Mouse (Mus musculus) CH12.LX (cell line): Measurements from ENCODE around the gene H3f3b. TPM values are rescaled to one million over a fixed set of nuclear protein-coding genes. Genes with fewer than 3 reads are reported as not detected.

Experiments
- DNase-seq: peaks from one replicate; pipeline ENCODE4 v3.0.0-alpha.2; 2013; ENCODE audit errors: extremely low read depth
- H3K27ac ChIP-seq: 2 replicates; pipeline ENCODE4 v1.5.1; 2012; ENCODE audit warnings: low read depth, mild to moderate bottlenecking, control low read depth, moderate library complexity; ENCODE audit not compliant: insufficient read depth
- H3K27me3 ChIP-seq: replicated peaks from 2 replicates; pipeline ENCODE3; 2012; ENCODE audit warnings: inconsistent platforms
- H3K36me3 ChIP-seq, 2 experiments: replicated peaks in 1 of 2; 2 replicates each; pipeline versions ENCODE3 to v1.6.1; 2012; ENCODE audit warnings: inconsistent platforms in 1 of 2, low read length in 1 of 2, mild to moderate bottlenecking in 1 of 2, mixed read lengths in 1 of 2, moderate library complexity in 1 of 2; ENCODE audit not compliant: control insufficient read depth in 1 of 2, insufficient read depth in 1 of 2
- H3K4me1 ChIP-seq, 2 experiments: 2 replicates each; pipeline ENCODE4 v1.6.1; 2012; ENCODE audit warnings: inconsistent platforms in 1 of 2, moderate library complexity in 1 of 2; ENCODE audit not compliant: insufficient read depth in 2 of 2, control insufficient read depth in 1 of 2
- H3K4me2 ChIP-seq: 2 replicates; pipeline ENCODE4 v1.6.1; 2012; ENCODE audit warnings: low read depth, mild to moderate bottlenecking, control low read depth; ENCODE audit not compliant: poor library complexity, insufficient read depth, severe bottlenecking
- H3K4me3 ChIP-seq, 3 experiments: fragments of 150-350 bp in 1 of 3; sonication (generic) in 1 of 3; replicated peaks in 1 of 3; 2 replicates each; pipeline versions ENCODE3 to v1.5.1; 2011 to 2012; ENCODE audit warnings: low read depth in 2 of 3, low read length in 2 of 3, mild to moderate bottlenecking in 2 of 3, moderate library complexity in 2 of 3, control low read depth in 1 of 3, improper control_type of control experiment in 1 of 3, inconsistent platforms in 1 of 3, mixed read lengths in 1 of 3; ENCODE audit not compliant: poor library complexity in 1 of 3
- H3K79me2 ChIP-seq: replicated peaks from 2 replicates; pipeline ENCODE4 v1.6.1; 2012; ENCODE audit warnings: mild to moderate bottlenecking, moderate library complexity; ENCODE audit not compliant: control insufficient read depth, poor library complexity, insufficient read depth, severe bottlenecking; ENCODE audit errors: extremely low read depth
- H3K9ac ChIP-seq: 2 replicates; pipeline ENCODE4 v1.6.1; 2012; ENCODE audit warnings: low read depth, mild to moderate bottlenecking, control low read depth, moderate library complexity; ENCODE audit not compliant: insufficient read depth
- H3K9me3 ChIP-seq: replicated peaks from 2 replicates; pipeline ENCODE3; 2012; ENCODE audit warnings: low read length, inconsistent platforms, mixed read lengths
- BHLHE40 ChIP-seq: IDR thresholded peaks from 2 replicates; pipeline ENCODE4 v1.6.1; 2011; ENCODE audit warnings: mild to moderate bottlenecking, low read depth, low read length, improper control_type of control experiment
- CHD2 ChIP-seq: IDR thresholded peaks from 2 replicates; pipeline ENCODE4 v1.6.1; 2011; ENCODE audit warnings: low read length, improper control_type of control experiment
- CTCF ChIP-seq, 2 experiments: IDR thresholded peaks in 1 of 2; conservative IDR thresholded peaks in 1 of 2; 2 replicates each; pipeline ENCODE4 v1.5.1; 2011 to 2012; ENCODE audit warnings: low read depth in 2 of 2, low read length in 2 of 2, improper control_type of control experiment in 1 of 2, inconsistent platforms in 1 of 2, mild to moderate bottlenecking in 1 of 2, moderate library complexity in 1 of 2
- E2F4 ChIP-seq: IDR thresholded peaks from 2 replicates; pipeline ENCODE4 v1.6.1; 2011; ENCODE audit warnings: low read depth, low read length, improper control_type of control experiment; ENCODE audit not compliant: insufficient replicate concordance
- JUND ChIP-seq: conservative IDR thresholded peaks from 2 replicates; pipeline ENCODE4 v1.6.1; 2011; ENCODE audit warnings: low read depth, low read length, improper control_type of control experiment
- MAFK ChIP-seq: IDR thresholded peaks from 2 replicates; pipeline ENCODE4 v1.6.1; 2011; ENCODE audit warnings: low read length, improper control_type of control experiment; ENCODE audit not compliant: insufficient replicate concordance
- NELFE ChIP-seq: IDR thresholded peaks from 2 replicates; pipeline ENCODE4 v1.6.1; 2011; ENCODE audit warnings: low read depth, low read length, improper control_type of control experiment
- NRF1 ChIP-seq: IDR thresholded peaks from 2 replicates; pipeline ENCODE4 v1.6.1; 2014; ENCODE audit warnings: low read depth, mild to moderate bottlenecking, inconsistent platforms, low read length, improper control_type of control experiment, moderate library complexity
- PAX5 ChIP-seq: IDR thresholded peaks from 2 replicates; pipeline ENCODE4 v1.6.1; 2012; ENCODE audit warnings: low read length, inconsistent platforms, mixed read lengths
- POLR2AphosphoS2 ChIP-seq: IDR thresholded peaks from 2 replicates; pipeline ENCODE4 v1.6.1; 2011; ENCODE audit warnings: low read depth, low read length, improper control_type of control experiment
- RCOR1 ChIP-seq: conservative IDR thresholded peaks from 2 replicates; pipeline ENCODE4 v1.6.1; 2012; ENCODE audit warnings: low read depth, mild to moderate bottlenecking, inconsistent platforms, low read length, improper control_type of control experiment
- TBP ChIP-seq: conservative IDR thresholded peaks from 2 replicates; pipeline ENCODE4 v1.6.1; 2011; ENCODE audit warnings: low read depth, low read length, improper control_type of control experiment
- UBTF ChIP-seq: IDR thresholded peaks from 2 replicates; pipeline ENCODE4 v1.6.1; 2012; ENCODE audit warnings: low read depth, mild to moderate bottlenecking, inconsistent platforms, low read length, improper control_type of control experiment, moderate library complexity
- USF1 ChIP-seq: IDR thresholded peaks from 2 replicates; pipeline ENCODE4 v1.6.1; 2014; ENCODE audit warnings: low read depth, mild to moderate bottlenecking, inconsistent platforms, low read length, improper control_type of control experiment
- ZMIZ1 ChIP-seq: IDR thresholded peaks from 2 replicates; pipeline ENCODE4 v1.6.1; 2012; ENCODE audit warnings: low read depth, mild to moderate bottlenecking, inconsistent platforms, low read length, improper control_type of control experiment
- dilution Hi-C: fragments of 300-500 bp; cut with MboI; formaldehyde crosslinking; loops from 2 replicates; pipeline ENCODE4 v1.14.3; 2020; ENCODE audit warnings: low sequenced_read_pairs; ENCODE audit not compliant: extremely low pct_unique_long_range_greater_than_20kb, extremely low pct_ligation_motif_present
- in situ Hi-C: fragments of 300-500 bp; cut with MboI; formaldehyde crosslinking; loops from 3 replicates; pipeline ENCODE4 v1.14.3; 2019; ENCODE audit warnings: low sequenced_read_pairs, low pct_ligation_motif_present, low pct_unique_long_range_greater_than_20kb, mixed read lengths
- polyA plus RNA-seq: library from polyadenylated mRNA; unstranded; fragments of >175 nt; gene quantifications from 2 replicates; pipeline ENCODE4 v1.2.1, GENCODE M21; 2012; ENCODE audit warnings: low read depth; ENCODE audit not compliant: insufficient read length
- total RNA-seq, 2 experiments: library from RNA; depleted of rRNA; stranded (reverse); fragments of 300-350 nt in 1 of 2; fragments of >200 nt in 1 of 2; gene quantifications; 2 replicates each; pipeline ENCODE4 v1.2.3; 2012 to 2014

The H3f3b gene
- total and polyA plus RNA-seq, 3 experiments, result 340 to 889 (median 567) TPM

- peaks cover 18 to 57% of the 10 kb centered on the region in 2 experiments for H3K36me3 ChIP-seq
- no peak overlapping the region for H3K4me2 ChIP-seq
- H3K27me3 ChIP-seq, result no peaks in the 10 kb centered on the region
- H3K4me3 ChIP-seq, result no peak overlapping the region
- H3K27ac ChIP-seq, result no peak overlapping the region
- DNase-seq, result no peak
- in situ Hi-C loops, result no loop called here
- H3K79me2 ChIP-seq, result no peaks in the 10 kb centered on the region
- no peak overlapping the region for H3K9ac ChIP-seq
- dilution Hi-C loops, result no loop called here
- no peak for TF ChIP-seq CTCF (conservative IDR thresholded peaks at IDR 0.05 in 1 of 2, IDR thresholded peaks at IDR 0.05 in 1 of 2; ENCODE audit: low read depth in 2 of 2, low read length in 2 of 2)
- TF ChIP-seq RCOR1, result no peak
- no peak for TF ChIP-seq PAX5
- no peak for TF ChIP-seq JUND
- no peaks in the 10 kb centered on the region for H3K9me3 ChIP-seq
- peaks cover 7 to 38% of the 10 kb centered on the region in 2 experiments for H3K4me1 ChIP-seq
Observed at GRCm38 (mm10) chr11:116075539-116076265, 47.9 kb upstream of the H3f3b start.

- dilution Hi-C loops (no loop called here), in situ Hi-C loops (no loop called here)
- H3K36me3 ChIP-seq, result peaks cover 7 to 53% of the 10 kb centered on the region in 2 experiments
- no peak overlapping the region for H3K27ac ChIP-seq
- no peak overlapping the region for H3K9ac ChIP-seq
- H3K4me2 ChIP-seq, result no peak overlapping the region
- H3K4me3 ChIP-seq, result no peak overlapping the region
- no peak for DNase-seq
- no peaks in the 10 kb centered on the region for H3K9me3 ChIP-seq
- TF ChIP-seq MAFK (no peak), ZMIZ1 (no peak), NELFE (no peak), USF1 (no peak), POLR2AphosphoS2 (no peak), NRF1 (no peak), UBTF (no peak)
- TF ChIP-seq, all 38 proteins: peak for 0
- no peaks in the 10 kb centered on the region for H3K27me3 ChIP-seq
- no peaks in the 10 kb centered on the region for H3K79me2 ChIP-seq
- peaks cover 11 to 48% of the 10 kb centered on the region in 2 experiments for H3K4me1 ChIP-seq
Observed at GRCm38 (mm10) chr11:116074436-116074991, 46.8 kb upstream of the H3f3b start.

- H3K79me2 ChIP-seq, result no peaks in the 10 kb centered on the region
- H3K36me3 ChIP-seq, result peaks cover 0 to 59% of the 10 kb centered on the region in 2 experiments
- H3K9me3 ChIP-seq, result no peaks in the 10 kb centered on the region
- H3K4me2 ChIP-seq, result no peak overlapping the region
- H3K4me1 ChIP-seq, result peaks cover 8 to 34% of the 10 kb centered on the region in 2 experiments
- in situ Hi-C loops, result no loop called here
- H3K27ac ChIP-seq, result no peak overlapping the region
- dilution Hi-C loops, result no loop called here
- no peak overlapping the region for H3K4me3 ChIP-seq
- DNase-seq, result no peak
- H3K27me3 ChIP-seq, result no peaks in the 10 kb centered on the region
- TF ChIP-seq CHD2 (no peak), TBP (no peak), E2F4 (no peak), BHLHE40 (no peak)
- TF ChIP-seq, all 38 proteins: peak for 0
- H3K9ac ChIP-seq, result no peak overlapping the region
Observed at GRCm38 (mm10) chr11:116072608-116073007, 44.8 kb upstream of the H3f3b start.
